Mouse (Mus musculus) hindbrain, embryonic 13.5 days (tissue): ENCODE data around the gene Scpep1. TPM values are rescaled to one million over a fixed set of nuclear protein-coding genes. Genes with fewer than 3 reads are reported as not detected.

ENCODE experiments used
- ATAC-seq: fragments of 200-750 bp; cut with Nextera tagmentation; 2 replicates; pipeline ENCODE4 v1.8.0; 2017; ENCODE audit warnings: moderate TSS enrichment; ENCODE audit not compliant: low FRiP score
- H3K27ac ChIP-seq: fragments of 300-500 bp; sonication (generic); 2 replicates; pipeline ENCODE4 v1.5.1; 2015; ENCODE audit warnings: inconsistent platforms, mild to moderate bottlenecking, moderate library complexity
- H3K27me3 ChIP-seq: fragments of 300-500 bp; sonication (generic); 2 replicates; pipeline ENCODE4 v1.6.1; 2015; ENCODE audit warnings: mild to moderate bottlenecking, inconsistent platforms
- H3K36me3 ChIP-seq: fragments of 300-500 bp; sonication (generic); 2 replicates; pipeline ENCODE4 v1.6.1; 2015; ENCODE audit warnings: mild to moderate bottlenecking, inconsistent platforms
- H3K4me1 ChIP-seq: fragments of 300-500 bp; sonication (generic); replicated peaks from 2 replicates; pipeline ENCODE4 v1.6.1; 2015; ENCODE audit warnings: inconsistent platforms
- H3K4me2 ChIP-seq: fragments of 300-500 bp; sonication (generic); 2 replicates; pipeline ENCODE4 v1.6.1; 2015; ENCODE audit warnings: inconsistent platforms, mild to moderate bottlenecking, moderate library complexity
- H3K4me3 ChIP-seq: fragments of 300-500 bp; sonication (generic); 2 replicates; pipeline ENCODE4 v1.5.1; 2015; ENCODE audit warnings: mild to moderate bottlenecking, inconsistent platforms
- H3K9ac ChIP-seq: fragments of 300-500 bp; sonication (generic); 2 replicates; pipeline ENCODE4 v1.6.1; 2015; ENCODE audit warnings: mild to moderate bottlenecking, inconsistent platforms
- H3K9me3 ChIP-seq: fragments of 300-500 bp; sonication (generic); 2 replicates; pipeline ENCODE4 v1.6.1; 2016; ENCODE audit warnings: inconsistent platforms
- WGBS: fragments of 180-500 bp; shearing (Covaris S2); methylation state at CpG from one replicate; pipeline ENCODE4 v1.1.7; 2015; 5-methylcytosine and 5-hydroxymethylcytosine counted together
- polyA plus RNA-seq: library from polyadenylated mRNA; unstranded; fragments of >200 nt; fragmentation: Nextera tagmentation; extraction: Ambion mirVana; gene quantifications from 2 replicates; pipeline ENCODE4 v1.2.1, GENCODE M21; 2015

The Scpep1 gene
- polyA plus RNA-seq, 1 experiment from 2014 or later: 24.5 TPM

DNA sequence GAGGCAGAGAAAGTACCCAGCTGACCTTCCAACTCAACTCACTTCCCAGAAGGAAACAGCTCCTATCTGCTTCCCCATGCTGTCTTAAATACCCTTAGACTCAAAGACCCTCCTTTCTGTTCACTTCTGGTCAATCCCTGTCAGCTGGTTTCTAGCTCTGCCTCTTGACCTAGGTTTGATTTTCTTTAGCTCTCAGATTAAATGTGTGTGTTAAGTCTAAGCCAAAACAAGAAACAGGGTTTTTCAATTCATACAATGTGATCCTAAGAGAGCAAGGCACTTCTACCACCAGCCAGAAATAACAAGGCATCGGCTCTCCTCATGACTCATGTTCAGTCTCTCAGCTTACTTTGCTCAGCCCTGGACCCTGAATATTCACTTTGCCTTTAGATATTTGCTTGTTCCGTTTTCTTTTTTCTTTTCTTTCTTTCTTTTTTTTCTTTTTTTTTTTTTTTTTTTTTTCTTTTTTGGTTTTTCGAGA, 11.7 kb upstream of the Scpep1 start, which contains the start of gene Elobl:
Gene Elobl, minus strand, starts transcription at position 51 of the 481 bp plus-strand sequence.
- Histone ChIP-seq H3K4me1 (no peaks in the 10 kb centered on the region), H3K9ac (no peak within 1 kb of the TSS)
- 89% methylated on average over 2 of the region's 3 CpGs for WGBS

GRCm38 (mm10) chr11:88958851-88959250, 3.6 kb upstream of the Scpep1 start:
- Histone ChIP-seq H3K27ac (no peak overlapping the region), H3K4me1 (peaks cover 11% of the 10 kb centered on the region), H3K9me3 (no peaks in the 10 kb centered on the region), H3K27me3 (no peaks in the 10 kb centered on the region), H3K4me3 (no peak overlapping the region), H3K36me3 (no peaks in the 10 kb centered on the region), H3K4me2 (no peak overlapping the region), H3K9ac (no peak overlapping the region)
- no peak for ATAC-seq
- 82% methylated on average over 3 of the region's 3 CpGs for WGBS

More for the DNA sequence above, 11.7 kb upstream of the Scpep1 start, which contains the start of gene Elobl:
- peaks cover 3% of the 10 kb centered on the region; the same call in 1 of the 2 replicates for H3K27me3 ChIP-seq
- H3K4me2 ChIP-seq: no peak within 1 kb of the TSS
- no peaks in the 10 kb centered on the region for H3K9me3 ChIP-seq
- no peak within 1 kb of the TSS for H3K27ac ChIP-seq
- H3K36me3 ChIP-seq: no peaks in the 10 kb centered on the region
- ATAC-seq: no peak
- H3K4me3 ChIP-seq: no peak within 1 kb of the TSS

- Histone ChIP-seq H3K27me3 (no peaks in the 10 kb centered on the region), H3K4me3 (peak overlapping the region; percentile 52), H3K9ac (peak overlapping the region; percentile 68), H3K27ac (peak overlapping the region; percentile 45; the same call in 1 of the 2 replicates), H3K9me3 (no peaks in the 10 kb centered on the region), H3K36me3 (0 out of 2 replicates have a peak, but pooled peaks cover 2% of the 10 kb centered on the region), H3K4me1 (peaks cover 11% of the 10 kb centered on the region), H3K4me2 (peak overlapping the region; percentile 61)
- WGBS: 0% methylated on average over 4 of the region's 4 CpGs
- 0 out of 2 replicates have a peak, but pooled peaks have one; percentile 57 for ATAC-seq
Measured at GRCm38 (mm10) chr11:88954803-88955202, 462 bp downstream of the Scpep1 start.

- no peak overlapping the region for H3K4me2 ChIP-seq
- H3K27me3 ChIP-seq: no peaks in the 10 kb centered on the region
- WGBS: 93% methylated on average over 3 of the region's 3 CpGs
- no peak for ATAC-seq
- no peak overlapping the region for H3K9ac ChIP-seq
- no peak overlapping the region for H3K4me3 ChIP-seq
- peaks cover 11% of the 10 kb centered on the region for H3K4me1 ChIP-seq
- H3K27ac ChIP-seq: no peak overlapping the region
- 0 out of 2 replicates have a peak, but pooled peaks cover 5% of the 10 kb centered on the region for H3K36me3 ChIP-seq
- H3K9me3 ChIP-seq: no peaks in the 10 kb centered on the region
Measured at GRCm38 (mm10) chr11:88953582-88953981, 1.7 kb downstream of the Scpep1 start.

GRCm38 (mm10) chr11:88952117-88952516, 3.1 kb downstream of the Scpep1 start:
- no peak for ATAC-seq
- Histone ChIP-seq H3K36me3 (0 out of 2 replicates have a peak, but pooled peaks cover 5% of the 10 kb centered on the region), H3K4me1 (peaks cover 11% of the 10 kb centered on the region)

GRCm38 (mm10) chr11:88951576-88951975, 3.7 kb downstream of the Scpep1 start:
- WGBS: 97% methylated on average over 2 of the region's 2 CpGs
- H3K4me2 ChIP-seq: no peak overlapping the region
- peaks cover 11% of the 10 kb centered on the region for H3K4me1 ChIP-seq
- no peaks in the 10 kb centered on the region for H3K27me3 ChIP-seq
- no peak overlapping the region for H3K4me3 ChIP-seq
- ATAC-seq: no peak
- 0 out of 2 replicates have a peak, but pooled peaks cover 5% of the 10 kb centered on the region for H3K36me3 ChIP-seq
- H3K9ac ChIP-seq: no peak overlapping the region
- H3K27ac ChIP-seq: no peak overlapping the region
- H3K9me3 ChIP-seq: no peaks in the 10 kb centered on the region

More at GRCm38 (mm10) chr11:88952117-88952516, 3.1 kb downstream of the Scpep1 start:
- Histone ChIP-seq H3K27me3 (no peaks in the 10 kb centered on the region), H3K4me3 (no peak overlapping the region), H3K9me3 (no peaks in the 10 kb centered on the region), H3K27ac (no peak overlapping the region), H3K9ac (no peak overlapping the region), H3K4me2 (no peak overlapping the region)
- 93% methylated on average over 5 of the region's 5 CpGs for WGBS

GRCm38 (mm10) chr11:88950640-88951250, 4.5 kb downstream of the Scpep1 start:
- Histone ChIP-seq H3K4me1 (peaks cover 11% of the 10 kb centered on the region), H3K9ac (peak overlapping the region; percentile 39; the same call in 1 of the 2 replicates), H3K27ac (no peak overlapping the region), H3K4me3 (no peak overlapping the region), H3K9me3 (no peaks in the 10 kb centered on the region), H3K4me2 (no peak overlapping the region), H3K36me3 (0 out of 2 replicates have a peak, but pooled peaks cover 5% of the 10 kb centered on the region), H3K27me3 (no peaks in the 10 kb centered on the region)
- no peak for ATAC-seq
- 92% methylated on average over 13 of the region's 13 CpGs for WGBS

DNA sequence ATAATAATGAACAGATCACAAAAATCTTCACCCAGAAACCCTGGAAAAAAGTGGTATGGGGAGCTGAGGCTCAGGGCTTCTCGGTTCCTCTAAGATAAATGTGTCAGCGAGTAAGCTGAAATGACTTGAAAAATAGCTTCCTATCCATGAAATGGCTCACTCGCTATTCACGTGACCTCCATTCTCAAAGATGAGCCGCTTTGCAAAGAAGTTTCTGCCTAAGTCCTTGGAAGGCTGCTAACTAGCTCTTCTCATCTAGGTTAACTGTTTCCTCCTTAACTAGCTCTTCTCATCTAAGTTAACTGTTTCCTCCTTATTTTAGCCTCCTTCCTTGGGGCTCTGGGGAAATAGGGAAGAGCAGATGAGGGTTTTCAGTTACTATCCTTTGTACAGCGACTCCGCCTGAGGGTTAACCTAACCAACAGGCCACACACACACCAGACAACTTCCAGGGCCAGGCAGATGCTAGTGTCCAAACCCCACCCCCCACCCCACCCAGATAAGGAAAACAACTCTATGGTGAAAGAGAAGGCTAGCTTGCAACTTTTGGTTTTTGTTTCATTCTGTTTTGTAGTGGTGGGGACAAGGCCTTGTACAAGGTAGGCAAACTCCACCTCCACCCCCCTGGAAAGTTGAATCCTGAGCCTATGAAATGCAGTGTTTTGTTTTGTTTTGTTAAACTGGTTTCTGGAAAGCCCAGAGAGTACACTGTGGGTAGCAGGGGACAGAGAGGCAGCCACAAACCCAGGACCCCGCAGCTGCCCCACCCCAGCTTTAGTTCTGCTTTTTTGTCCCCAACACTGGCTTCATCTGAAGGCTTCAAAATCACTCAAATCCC, 5.2 kb downstream of the Scpep1 start:
- no peaks in the 10 kb centered on the region for H3K9me3 ChIP-seq
- no peak for ATAC-seq
- H3K9ac ChIP-seq: peak overlapping the region; percentile 39; the same call in 1 of the 2 replicates
- H3K27ac ChIP-seq: no peak overlapping the region
- peaks cover 11% of the 10 kb centered on the region for H3K36me3 ChIP-seq
- H3K27me3 ChIP-seq: no peaks in the 10 kb centered on the region
- H3K4me1 ChIP-seq: peaks cover 6% of the 10 kb centered on the region
- H3K4me3 ChIP-seq: no peak overlapping the region
- 88% methylated on average over 8 of the region's 8 CpGs for WGBS
- no peak overlapping the region for H3K4me2 ChIP-seq

GRCm38 (mm10) chr11:88948896-88949295, 6.4 kb downstream of the Scpep1 start:
- H3K4me3 ChIP-seq: no peak overlapping the region
- H3K9ac ChIP-seq: no peak overlapping the region
- peaks cover 18% of the 10 kb centered on the region for H3K36me3 ChIP-seq
- WGBS: 76% methylated on average over 8 of the region's 8 CpGs
- no peak overlapping the region for H3K27ac ChIP-seq
- no peaks in the 10 kb centered on the region for H3K9me3 ChIP-seq
- no peaks in the 10 kb centered on the region for H3K4me1 ChIP-seq
- no peak overlapping the region for H3K4me2 ChIP-seq
- H3K27me3 ChIP-seq: no peaks in the 10 kb centered on the region
- ATAC-seq: no peak

DNA sequence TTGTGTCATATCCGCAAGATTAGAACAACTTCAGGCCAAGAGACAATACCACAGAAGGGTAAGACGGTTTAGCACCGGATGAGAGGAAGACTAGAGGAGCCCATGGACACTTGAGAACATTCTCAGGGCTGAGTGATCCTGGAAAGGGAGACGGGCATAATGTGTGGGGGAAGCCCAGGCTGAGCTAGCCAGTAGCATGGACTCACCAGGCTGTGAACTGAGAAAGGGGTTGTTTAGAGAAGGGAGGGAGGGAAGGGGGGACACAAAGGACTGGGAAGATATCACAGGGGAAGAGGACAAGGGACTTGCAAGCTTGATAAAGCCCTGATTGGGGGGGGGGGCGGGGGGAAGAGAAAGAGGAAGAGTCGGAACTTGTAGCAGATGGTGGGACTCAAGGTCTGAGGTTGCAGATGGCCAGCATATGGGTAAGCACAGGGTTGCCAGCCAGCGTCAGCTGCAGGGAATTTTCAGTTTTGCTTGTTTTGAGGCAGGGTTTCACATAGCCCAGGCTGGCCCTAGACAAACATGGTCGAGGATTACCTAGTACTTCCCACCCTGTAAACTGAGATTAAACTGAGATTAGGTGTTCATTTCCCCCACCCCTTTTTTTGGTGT, 9.2 kb downstream of the Scpep1 start:
- no peaks in the 10 kb centered on the region for H3K27me3 ChIP-seq
- H3K27ac ChIP-seq: no peak overlapping the region
- H3K36me3 ChIP-seq: peaks cover 29% of the 10 kb centered on the region
- no peaks in the 10 kb centered on the region for H3K9me3 ChIP-seq
- no peak overlapping the region for H3K9ac ChIP-seq
- ATAC-seq: no peak
- H3K4me1 ChIP-seq: no peaks in the 10 kb centered on the region
- H3K4me2 ChIP-seq: no peak overlapping the region
- WGBS: 80% methylated on average over 8 of the region's 8 CpGs
- no peak overlapping the region for H3K4me3 ChIP-seq

DNA sequence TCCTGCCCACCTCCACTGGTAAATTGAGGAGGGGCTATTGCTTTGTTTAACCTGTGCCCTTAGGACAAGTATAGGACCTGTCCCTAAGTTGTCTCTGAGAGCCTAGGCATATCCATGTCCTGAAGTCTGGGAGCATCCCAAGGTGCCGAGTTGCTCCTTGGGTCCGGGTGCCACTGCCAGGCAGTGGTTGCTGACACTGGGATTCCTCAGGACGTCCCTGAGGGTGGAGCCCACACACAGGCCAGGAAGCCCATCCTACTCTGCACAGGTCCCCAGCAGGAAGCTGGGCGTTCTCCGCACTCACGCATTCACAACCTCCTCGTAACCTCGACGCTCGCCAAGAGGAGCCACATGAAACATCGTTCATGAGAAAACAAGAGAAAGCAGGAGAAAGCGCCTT, 13.8 kb downstream of the Scpep1 start:
- no peak overlapping the region for H3K4me2 ChIP-seq
- no peaks in the 10 kb centered on the region for H3K4me1 ChIP-seq
- peaks cover 38% of the 10 kb centered on the region for H3K36me3 ChIP-seq
- H3K9ac ChIP-seq: no peak overlapping the region
- 87% methylated on average over 12 of the region's 12 CpGs for WGBS
- no peak overlapping the region for H3K4me3 ChIP-seq
- H3K27me3 ChIP-seq: no peaks in the 10 kb centered on the region
- H3K9me3 ChIP-seq: no peaks in the 10 kb centered on the region
- no peak for ATAC-seq
- H3K27ac ChIP-seq: no peak overlapping the region

GRCm38 (mm10) chr11:88939634-88940033, 15.6 kb downstream of the Scpep1 start:
- no peak overlapping the region for H3K27ac ChIP-seq
- H3K9ac ChIP-seq: no peak overlapping the region
- H3K9me3 ChIP-seq: no peaks in the 10 kb centered on the region
- no peak overlapping the region for H3K4me3 ChIP-seq
- ATAC-seq: no peak
- peaks cover 36% of the 10 kb centered on the region for H3K36me3 ChIP-seq
- 91% methylated on average over 4 of the region's 4 CpGs for WGBS
- no peaks in the 10 kb centered on the region for H3K27me3 ChIP-seq
- H3K4me1 ChIP-seq: no peaks in the 10 kb centered on the region
- no peak overlapping the region for H3K4me2 ChIP-seq
